Mouse (Mus musculus) cerebellum, adult 2 months (tissue): ENCODE measurements around the gene Grhl1. TPM values are rescaled to one million over a fixed set of nuclear protein-coding genes. Genes with fewer than 3 reads are reported as not detected.
"Not testable (repeated sequence)": the region's sequence is repeated elsewhere in the genome, so short reads cannot be mapped to it uniquely, and the experiment has no call there.

Experiments used
- DNase-seq, 2 experiments: peaks; one replicate each; pipeline ENCODE4 v3.0.0; 2021
- H3K27ac ChIP-seq: fragments of 200-500 bp; 2 replicates; pipeline ENCODE4 v1.5.1; 2012; ENCODE audit warnings: low read length, control low read depth, inconsistent platforms; ENCODE audit not compliant: insufficient read depth
- H3K27me3 ChIP-seq: fragments of 200-500 bp; 2 replicates; pipeline ENCODE4 v1.6.1; 2012; ENCODE audit warnings: inconsistent platforms, mild to moderate bottlenecking, low read length, moderate library complexity; ENCODE audit not compliant: control insufficient read depth, insufficient read depth
- H3K4me1 ChIP-seq: fragments of 200-500 bp; 2 replicates; pipeline ENCODE4 v1.6.1; 2011; ENCODE audit warnings: low read length; ENCODE audit not compliant: control insufficient read depth, insufficient read depth
- H3K4me3 ChIP-seq: fragments of 200-500 bp; replicated peaks from 2 replicates; pipeline ENCODE3; 2011; ENCODE audit warnings: mild to moderate bottlenecking, low read depth, low read length, control low read depth; ENCODE audit not compliant: insufficient read depth
- CTCF ChIP-seq: fragments of 200-500 bp; IDR thresholded peaks from 2 replicates; pipeline ENCODE4 v1.5.1; 2011; ENCODE audit warnings: low read depth, mild to moderate bottlenecking, control low read depth, low read length, moderate library complexity, borderline replicate concordance; ENCODE audit not compliant: insufficient read depth
- POLR2A ChIP-seq: fragments of 200-500 bp; IDR thresholded peaks from 2 replicates; pipeline ENCODE4 v1.6.1; 2011; ENCODE audit warnings: low read length, control low read depth, borderline replicate concordance; ENCODE audit not compliant: insufficient read depth
- WGBS: fragments of 180-500 bp; shearing (Covaris S2); methylation state at CpG from one replicate; pipeline ENCODE4 v1.1.7; 2018; 5-methylcytosine and 5-hydroxymethylcytosine counted together
- polyA plus RNA-seq: library from polyadenylated mRNA; depleted of rRNA; stranded (reverse); fragments of >200 nt; gene quantifications from 2 replicates; pipeline ENCODE4 v1.2.3, GENCODE M21; 2012; rRNA removed

The Grhl1 gene
- polyA plus RNA-seq, result 2.3 TPM in 2 replicates

GRCm38 (mm10) chr12:24571523-24572392 lies at the start of gene Grhl1:
Grhl1 (plus strand) TSS chr12:24572283.
- H3K4me3 ChIP-seq, result peak within 1 kb of the TSS; percentile 64
- H3K4me1 ChIP-seq, result no peaks in the 10 kb centered on the region
- no peak within 1 kb of the TSS for H3K27ac ChIP-seq
- no peak for TF ChIP-seq POLR2A
- 0 out of 2 replicates have a peak, but pooled peaks have one; percentile 20 for TF ChIP-seq CTCF
- peak; percentile 90 to 93 for DNase-seq
- 3% methylated on average over 63 of the region's 64 CpGs for WGBS
- H3K27me3 ChIP-seq, result no peaks in the 10 kb centered on the region; the same call in 1 of the 2 replicates

DNA sequence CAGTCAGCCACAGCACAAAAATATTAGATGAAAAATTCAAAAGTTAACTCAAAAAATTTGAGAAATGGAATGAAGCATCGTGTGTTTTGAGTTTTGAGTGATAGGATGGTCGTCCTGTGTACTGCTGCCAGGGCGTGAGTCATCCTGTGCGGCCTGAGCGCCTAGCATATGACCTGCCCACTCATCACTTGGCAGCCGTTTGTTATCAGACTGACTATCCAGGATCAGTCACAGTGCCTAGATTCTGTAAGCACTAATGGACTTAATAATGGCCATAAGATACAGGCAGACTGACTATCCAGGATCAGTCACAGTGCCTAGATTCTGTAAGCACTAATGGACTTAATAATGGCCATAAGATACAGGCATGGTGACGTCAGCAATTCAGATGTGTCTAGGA lies 47.0 kb upstream of the Grhl1 start:
- WGBS, result 53% methylated on average over 7 of the region's 7 CpGs
- H3K27ac ChIP-seq, H3K4me3 ChIP-seq, H3K4me1 ChIP-seq, H3K27me3 ChIP-seq: not testable (repeated sequence)
- peak; percentile 19 to 58 for DNase-seq

DNA sequence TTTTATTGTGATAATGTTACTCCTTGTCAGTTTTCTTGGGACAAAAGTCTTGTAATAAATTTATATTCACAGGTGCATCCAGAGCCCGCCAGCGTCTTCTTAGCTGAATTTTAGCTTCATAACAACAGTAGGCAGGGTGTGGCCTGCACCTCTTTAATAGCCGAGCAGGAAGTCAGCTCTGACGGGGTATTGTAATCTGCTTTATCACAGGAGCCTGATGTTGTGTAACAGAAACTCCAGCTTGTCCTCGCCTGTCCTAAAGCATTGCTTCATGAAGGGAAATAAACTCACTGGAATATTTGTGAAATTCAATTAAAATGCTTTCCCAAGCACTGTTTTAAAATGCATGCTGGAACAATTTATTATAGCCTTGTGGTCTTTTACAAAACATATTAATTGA lies 35.7 kb upstream of the Grhl1 start:
- 81% methylated on average over 5 of the region's 5 CpGs for WGBS
- H3K4me1 ChIP-seq, result no peaks in the 10 kb centered on the region
- no peaks in the 10 kb centered on the region for H3K27me3 ChIP-seq
- TF ChIP-seq CTCF (no peak), POLR2A (no peak)
- no peak for DNase-seq
- H3K27ac ChIP-seq, result no peak overlapping the region
- H3K4me3 ChIP-seq, result no peak overlapping the region

DNA sequence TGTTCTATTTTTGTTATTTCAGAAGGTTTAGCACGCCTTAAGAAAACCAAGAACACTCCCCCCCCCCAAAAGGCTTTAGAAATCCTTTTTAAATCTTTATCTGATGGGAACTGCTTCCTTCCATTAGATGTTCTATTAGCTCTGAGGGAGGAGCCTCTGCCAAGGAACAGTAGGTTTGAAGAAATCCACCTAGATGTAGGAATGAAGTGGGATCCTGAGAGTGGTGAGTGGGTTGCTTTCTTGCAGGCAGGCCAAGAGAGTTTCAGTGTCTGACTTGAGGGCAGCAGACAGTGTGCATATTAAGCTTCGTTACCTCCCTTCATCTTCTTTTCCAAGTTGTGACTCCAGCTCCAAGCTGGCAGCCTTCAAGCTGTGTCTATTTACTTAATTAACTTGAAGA lies 34.9 kb upstream of the Grhl1 start:
- Histone ChIP-seq H3K4me1 (no peaks in the 10 kb centered on the region), H3K27me3 (no peaks in the 10 kb centered on the region), H3K27ac (no peak overlapping the region), H3K4me3 (no peak overlapping the region)
- 55% methylated on average over 2 of the region's 2 CpGs for WGBS
- no peak for DNase-seq
- TF ChIP-seq POLR2A, result no peak

DNA sequence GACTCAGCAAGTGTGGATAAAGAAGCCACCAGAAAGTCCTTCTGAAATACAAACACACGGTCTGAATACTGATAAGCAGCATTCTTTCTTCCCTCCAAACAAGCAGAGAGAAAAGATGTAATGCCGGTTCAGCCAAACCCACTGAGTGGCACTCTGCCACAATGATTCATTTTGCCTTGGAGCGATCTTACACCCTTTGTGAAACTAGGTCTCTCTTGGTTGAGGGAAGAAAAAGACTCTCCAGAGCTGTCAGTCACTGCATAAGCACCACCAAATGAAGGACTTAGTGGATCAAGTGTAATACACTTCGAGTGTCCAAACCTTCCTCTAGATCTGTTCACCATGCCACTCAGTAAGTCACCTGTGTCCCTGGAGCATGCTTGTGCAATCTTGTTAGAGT lies 34.1 kb upstream of the Grhl1 start:
- DNase-seq, result peak in 1 of 2 experiments; percentile 47
- TF ChIP-seq CTCF, result no peak
- TF ChIP-seq POLR2A, result no peak
- Histone ChIP-seq H3K4me3 (no peak overlapping the region), H3K4me1 (no peaks in the 10 kb centered on the region), H3K27me3 (no peaks in the 10 kb centered on the region), H3K27ac (no peak overlapping the region)
- 70% methylated on average over 4 of the region's 4 CpGs for WGBS

DNA sequence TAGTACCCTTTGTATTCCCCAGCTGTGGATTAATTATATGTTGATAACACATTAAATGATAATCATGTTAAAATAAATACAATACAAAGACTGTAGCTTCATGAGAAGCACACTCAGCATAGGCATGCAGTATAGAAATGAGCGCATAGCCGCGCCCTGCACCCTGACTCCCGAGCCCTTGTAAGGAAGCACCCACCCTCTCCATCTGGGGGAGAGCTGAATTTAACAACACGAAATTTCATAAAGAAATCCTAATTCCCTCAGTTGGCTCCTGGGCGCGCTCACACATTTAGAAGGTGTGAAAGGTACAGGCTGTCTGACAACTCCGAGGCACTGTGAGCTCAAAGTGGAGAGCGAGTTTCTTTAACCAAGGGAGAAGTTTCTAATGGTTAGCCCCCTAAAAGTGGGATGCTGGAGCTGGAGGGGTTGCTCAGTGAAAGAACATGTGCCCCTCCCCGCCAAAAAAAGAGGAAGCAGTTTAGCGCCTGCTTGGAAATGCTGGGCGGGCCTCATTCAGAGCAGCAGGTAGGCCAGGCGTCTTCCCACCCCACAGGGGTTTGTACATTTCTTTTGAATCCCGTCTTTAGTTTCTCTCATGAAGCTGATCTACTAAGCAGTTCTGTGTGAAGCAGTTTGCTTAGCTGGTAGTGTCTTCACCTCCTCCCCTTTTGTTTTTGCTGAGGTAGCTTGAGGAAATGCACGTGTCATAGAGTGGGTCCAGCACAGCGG lies 30.5 kb upstream of the Grhl1 start:
- no peak for DNase-seq
- Histone ChIP-seq H3K27me3 (no peaks in the 10 kb centered on the region), H3K4me1 (no peaks in the 10 kb centered on the region), H3K4me3 (no peak overlapping the region), H3K27ac (no peak overlapping the region)
- 89% methylated on average over 16 of the region's 16 CpGs for WGBS
- no peak for TF ChIP-seq POLR2A
- TF ChIP-seq CTCF, result no peak

DNA sequence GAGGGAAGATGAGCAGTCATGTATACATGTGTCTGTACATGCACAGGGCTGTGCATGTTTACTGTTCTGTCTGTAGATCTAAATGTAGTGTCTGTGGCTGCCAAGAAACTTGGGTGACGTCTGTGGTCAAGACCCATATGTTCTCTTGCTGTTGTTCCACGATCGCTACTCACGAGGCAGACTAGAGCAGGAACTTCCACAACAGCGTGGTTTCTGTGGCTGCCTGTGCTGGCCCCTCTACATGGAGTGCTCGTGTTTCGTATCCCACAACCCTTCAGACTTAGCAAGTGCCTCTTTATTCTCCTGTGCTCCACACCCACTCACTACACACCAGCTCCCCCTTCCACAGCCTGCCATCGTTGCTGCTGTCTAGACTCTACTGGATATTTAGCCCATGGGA lies 24.4 kb upstream of the Grhl1 start:
- Histone ChIP-seq H3K4me1 (no peaks in the 10 kb centered on the region), H3K27me3 (no peaks in the 10 kb centered on the region), H3K27ac (no peak overlapping the region), H3K4me3 (no peak overlapping the region)
- TF ChIP-seq CTCF (no peak), POLR2A (no peak)
- DNase-seq, result no peak
- 79% methylated on average over 8 of the region's 8 CpGs for WGBS

DNA sequence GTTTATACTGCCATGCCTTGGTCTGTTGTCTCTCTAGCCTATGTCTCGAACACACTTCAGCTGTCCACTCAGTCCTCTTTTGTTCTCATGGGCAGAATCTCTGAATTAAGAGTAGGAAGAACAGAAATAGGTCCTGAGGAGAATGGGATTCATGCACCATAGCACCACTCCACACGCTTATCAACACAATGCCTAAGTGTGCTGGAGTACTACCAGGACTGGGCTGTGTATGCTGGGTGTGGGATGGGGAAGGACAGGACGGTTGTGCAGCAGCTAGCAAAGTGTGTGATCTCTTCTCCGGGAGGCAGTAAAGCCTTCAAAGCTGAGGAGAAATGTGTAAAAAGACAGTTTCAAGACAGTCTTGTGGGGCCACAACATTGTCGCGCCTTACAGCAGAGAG lies 23.2 kb upstream of the Grhl1 start:
- DNase-seq, result no peak
- TF ChIP-seq CTCF, result no peak
- no peak for TF ChIP-seq POLR2A
- Histone ChIP-seq H3K27ac (no peak overlapping the region), H3K4me3 (no peak overlapping the region), H3K4me1 (no peaks in the 10 kb centered on the region), H3K27me3 (no peaks in the 10 kb centered on the region)
- 94% methylated on average over 6 of the region's 6 CpGs for WGBS
